Mouse (Mus musculus) testis, adult 2 months (tissue): ENCODE measurements around the gene Hoxd3.

Source experiments
- CTCF ChIP-seq: fragments of 200-500 bp; IDR thresholded peaks from 2 replicates; pipeline ENCODE4 v1.5.1; 2012; ENCODE audit warnings: low read depth, mild to moderate bottlenecking, inconsistent platforms, low read length, moderate library complexity; ENCODE audit not compliant: control insufficient read depth, insufficient read depth, insufficient replicate concordance
- POLR2A ChIP-seq: fragments of 200-500 bp; IDR thresholded peaks from 2 replicates; pipeline ENCODE4 v1.6.1; 2012; ENCODE audit warnings: low read depth, mild to moderate bottlenecking, inconsistent platforms, low read length, moderate library complexity; ENCODE audit not compliant: control insufficient read depth

- TF ChIP-seq POLR2A (no peak), CTCF (no peak)
Measured at GRCm38 (mm10) chr2:74666411-74666810, 45.3 kb upstream of the Hoxd3 start.
